Mouse (Mus musculus): ENCODE measurements at regions not wholly inside any gene's neighbourhood (a gene's known extent, or its start where the extent isn't known, plus 50 kb on each side); places are given as distances from the start of the nearest gene placed in this dataset.

DNA sequence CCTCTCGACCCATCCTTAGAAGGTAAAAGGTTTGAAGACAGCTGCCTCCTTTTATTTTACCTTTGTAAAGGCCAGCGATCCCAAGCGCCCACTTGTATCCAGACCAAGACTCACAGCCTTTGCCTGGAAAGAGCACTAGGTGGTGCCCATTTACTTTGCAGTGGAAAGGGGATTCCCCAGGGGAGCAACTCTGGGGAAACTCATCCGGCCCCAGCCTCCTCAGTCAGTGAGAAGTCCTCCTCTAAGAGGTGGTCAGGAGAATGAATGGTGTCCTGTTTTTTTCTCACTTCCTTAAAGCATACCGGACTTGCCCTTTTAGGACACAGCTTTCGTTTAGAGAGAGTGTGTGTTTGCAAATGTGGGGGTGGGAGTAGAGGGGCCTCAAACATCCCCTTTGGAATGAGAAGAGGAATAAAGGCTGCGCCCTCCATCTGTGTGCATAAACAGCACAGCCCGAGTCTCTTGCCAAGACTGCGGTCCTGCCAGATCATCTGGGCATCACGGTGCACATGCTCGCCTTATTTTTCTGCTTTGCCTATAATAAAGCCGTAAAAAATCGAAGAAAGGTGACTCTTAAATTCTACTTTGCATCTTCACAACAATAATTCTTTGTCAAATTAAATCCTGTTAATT is 57.5 kb upstream of the Etaa1 start:
- DNase-seq, result no peak

DNA sequence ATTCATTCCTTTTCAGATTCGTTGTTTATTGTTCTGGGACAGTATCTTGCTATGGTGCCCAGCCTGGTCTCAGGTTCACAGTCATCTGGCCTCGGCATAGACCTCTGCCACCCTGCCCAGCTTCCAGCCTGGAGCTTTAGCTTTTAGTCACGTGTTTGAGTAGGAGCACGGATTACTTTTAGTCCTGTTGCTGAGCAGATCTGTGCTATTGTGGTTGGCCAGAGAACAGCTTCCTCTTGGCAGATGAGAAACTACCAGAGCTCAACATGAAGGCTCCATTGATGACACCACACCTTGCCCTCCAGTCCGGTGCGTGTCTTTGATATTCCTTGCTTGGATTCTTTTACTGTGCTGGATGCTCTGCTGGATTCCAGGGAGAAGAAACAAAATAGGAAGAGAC is 54.5 kb upstream of the Etaa1 start:
- DNase-seq, result no peak
